Mouse (Mus musculus) lung, postnatal 0 days (tissue): ENCODE data around the gene Cc2d2a. TPM values are rescaled to one million over a fixed set of nuclear protein-coding genes. Genes with fewer than 3 reads are reported as not detected.

Source experiments
- ATAC-seq: fragments of 200-750 bp; cut with Nextera tagmentation; 2 replicates; pipeline ENCODE4 v1.8.0; 2017; ENCODE audit warnings: moderate library complexity
- DNase-seq: peaks from one replicate; pipeline ENCODE4 v3.0.0-alpha.2; 2016; ENCODE audit warnings: low spot score
- H3K27ac ChIP-seq: fragments of 300-500 bp; sonication (generic); 2 replicates; pipeline ENCODE4 v1.5.1; 2014; ENCODE audit warnings: antibody characterized with exemption, mild to moderate bottlenecking, low read length, mixed read lengths
- H3K27me3 ChIP-seq: fragments of 300-500 bp; sonication (generic); replicated peaks from 2 replicates; pipeline ENCODE4 v1.6.1; 2014; ENCODE audit warnings: low read length, mixed read lengths; ENCODE audit not compliant: insufficient read depth
- H3K36me3 ChIP-seq: fragments of 300-500 bp; sonication (generic); 2 replicates; pipeline ENCODE4 v1.6.1; 2014; ENCODE audit warnings: low read length, mixed read lengths; ENCODE audit not compliant: insufficient read depth
- H3K4me1 ChIP-seq: fragments of 300-500 bp; sonication (generic); 2 replicates; pipeline ENCODE4 v1.6.1; 2014; ENCODE audit warnings: antibody characterized with exemption, low read depth, low read length, mixed read lengths; ENCODE audit not compliant: insufficient read depth
- H3K4me2 ChIP-seq: fragments of 300-500 bp; sonication (generic); replicated peaks from 2 replicates; pipeline ENCODE4 v1.6.1; 2014; ENCODE audit warnings: low read depth, mild to moderate bottlenecking, low read length, moderate library complexity, mixed read lengths
- H3K4me3 ChIP-seq: fragments of 300-500 bp; sonication (generic); 2 replicates; pipeline ENCODE4 v1.5.1; 2014; ENCODE audit warnings: low read depth, low read length
- H3K9ac ChIP-seq: fragments of 300-500 bp; sonication (generic); replicated peaks from 2 replicates; pipeline ENCODE4 v1.6.1; 2014; ENCODE audit warnings: low read depth, mild to moderate bottlenecking
- H3K9me3 ChIP-seq: fragments of 300-500 bp; sonication (generic); 2 replicates; pipeline ENCODE4 v1.6.1; 2016; ENCODE audit warnings: low read length, mixed read lengths
- CTCF ChIP-seq: IDR thresholded peaks from 2 replicates; pipeline ENCODE4 v1.5.1; 2016; ENCODE audit warnings: antibody characterized with exemption, mild to moderate bottlenecking
- EP300 ChIP-seq: IDR thresholded peaks from 2 replicates; pipeline ENCODE4 v1.6.1; 2016; ENCODE audit warnings: antibody characterized with exemption, mild to moderate bottlenecking, control low read depth
- WGBS: fragments of 180-500 bp; shearing (Covaris S2); extraction: QIAGEN DNeasy Blood & Tissue Kit; methylation state at CpG from one replicate; pipeline ENCODE4 v1.1.7; 2014; 5-methylcytosine and 5-hydroxymethylcytosine counted together
- polyA plus RNA-seq: library from polyadenylated mRNA; unstranded; fragments of >200 nt; fragmentation: Nextera tagmentation; extraction: Ambion mirVana; gene quantifications from 2 replicates; pipeline ENCODE4 v1.2.1, GENCODE M21; 2015

The Cc2d2a gene
- polyA plus RNA-seq, 1 experiment from 2014 or later = 7.7 TPM

DNA sequence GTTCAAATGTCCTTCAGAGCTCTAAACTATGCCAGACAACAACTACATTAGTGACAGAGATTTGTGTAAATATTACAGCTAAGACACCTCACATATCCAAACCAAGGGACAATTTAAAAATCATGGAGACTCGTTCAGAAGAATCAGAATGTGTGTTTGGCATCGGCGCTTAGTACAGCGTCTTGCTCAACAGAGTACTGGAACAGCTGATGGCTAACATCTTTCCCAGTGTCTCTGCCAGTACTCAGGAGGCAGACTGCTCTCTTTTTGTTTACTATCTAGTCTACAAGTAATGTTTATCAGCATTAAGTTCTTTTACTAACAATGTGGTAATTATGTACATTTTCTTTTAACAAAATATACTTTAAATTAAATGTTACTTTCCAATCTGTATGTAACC, 85.9 kb downstream of the Cc2d2a start:
- TF ChIP-seq CTCF (no peak), EP300 (no peak)
- ATAC-seq = peak; percentile 50; the same call in 1 of the 2 replicates

DNA sequence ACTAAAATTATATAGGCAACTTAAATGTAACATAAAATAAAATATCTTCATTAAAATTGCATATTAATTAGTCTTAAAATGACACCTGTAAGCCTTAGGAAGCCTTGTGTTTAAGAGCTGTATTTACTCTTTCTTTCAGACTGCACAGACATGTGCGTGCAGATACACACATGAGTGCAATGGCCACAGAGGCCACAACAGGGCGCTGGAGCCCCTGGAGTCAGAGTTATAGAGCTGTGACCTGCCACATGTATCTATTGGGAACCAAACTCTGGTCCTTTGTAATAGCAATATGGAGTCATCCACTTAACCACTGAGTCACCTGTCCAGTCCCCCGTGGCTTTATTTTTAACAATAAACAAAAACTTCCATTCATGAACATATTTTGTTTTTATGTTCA, 86.9 kb downstream of the Cc2d2a start:
- 76% methylated on average over 3 of the region's 3 CpGs for WGBS
- ATAC-seq = no peak
- TF ChIP-seq EP300 (no peak), CTCF (peak; percentile 31)
- Histone ChIP-seq H3K4me2 (no peak overlapping the region), H3K36me3 (no peaks in the 10 kb centered on the region), H3K27me3 (no peaks in the 10 kb centered on the region), H3K4me3 (no peak overlapping the region), H3K27ac (no peak overlapping the region), H3K9me3 (no peaks in the 10 kb centered on the region), H3K9ac (no peak overlapping the region), H3K4me1 (no peaks in the 10 kb centered on the region)
- peak; percentile 4 for DNase-seq

More for the DNA sequence above, 85.9 kb downstream of the Cc2d2a start:
- H3K4me2 ChIP-seq = no peak overlapping the region
- H3K4me1 ChIP-seq = no peaks in the 10 kb centered on the region
- no peak overlapping the region for H3K9ac ChIP-seq
- no peak overlapping the region for H3K4me3 ChIP-seq
- no peak overlapping the region for H3K27ac ChIP-seq
- peak; percentile 49 for DNase-seq
- no peaks in the 10 kb centered on the region for H3K27me3 ChIP-seq
- 52% methylated on average over 4 of the region's 4 CpGs for WGBS
- no peaks in the 10 kb centered on the region for H3K36me3 ChIP-seq
- no peaks in the 10 kb centered on the region for H3K9me3 ChIP-seq

DNA sequence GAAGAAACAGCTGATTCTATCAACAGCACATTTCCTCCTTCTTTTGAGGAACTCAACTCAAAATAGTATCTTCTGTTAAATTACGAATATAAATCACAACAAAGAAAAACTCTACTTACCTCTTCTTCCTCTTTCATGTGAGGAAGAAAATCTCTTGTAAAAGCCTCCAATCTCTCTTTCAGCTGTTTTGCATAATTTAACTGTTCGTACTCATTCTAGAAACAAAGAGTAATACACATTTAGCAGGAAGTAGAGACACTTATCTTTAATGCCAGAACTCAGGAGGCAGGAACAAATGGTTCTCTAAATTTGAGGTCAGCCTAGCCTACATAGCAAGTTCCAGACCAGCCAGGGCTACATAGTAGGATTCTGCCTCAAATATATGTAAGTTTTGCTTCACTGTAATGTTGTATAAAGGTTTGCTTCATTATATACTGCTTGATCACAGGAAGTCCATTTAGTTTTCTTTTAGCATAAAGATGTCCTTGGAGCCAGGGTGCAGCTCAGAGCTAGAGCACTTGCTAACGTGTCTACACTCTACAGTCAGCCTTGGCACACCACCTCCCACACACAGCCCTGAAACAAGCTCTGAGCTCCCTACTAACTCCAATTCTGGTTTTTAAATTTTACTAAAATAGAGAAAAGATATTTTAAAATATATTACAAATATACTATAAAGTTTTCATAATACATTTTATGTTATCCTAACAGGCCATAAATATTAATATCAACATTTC, 108.6 kb downstream of the Cc2d2a start:
- ATAC-seq (no peak), DNase-seq (no peak)
- no peak for TF ChIP-seq CTCF
- no peak for TF ChIP-seq EP300
- no peaks in the 10 kb centered on the region for H3K4me1 ChIP-seq
- no peaks in the 10 kb centered on the region for H3K9me3 ChIP-seq
- H3K27ac ChIP-seq = no peak overlapping the region
- peaks cover 1% of the 10 kb centered on the region; the same call in 1 of the 2 replicates for H3K36me3 ChIP-seq
- H3K9ac ChIP-seq = no peak overlapping the region
- no peaks in the 10 kb centered on the region for H3K27me3 ChIP-seq
- no peak overlapping the region for H3K4me3 ChIP-seq
- no peak overlapping the region for H3K4me2 ChIP-seq
- 67% methylated on average over 3 of the region's 3 CpGs for WGBS

DNA sequence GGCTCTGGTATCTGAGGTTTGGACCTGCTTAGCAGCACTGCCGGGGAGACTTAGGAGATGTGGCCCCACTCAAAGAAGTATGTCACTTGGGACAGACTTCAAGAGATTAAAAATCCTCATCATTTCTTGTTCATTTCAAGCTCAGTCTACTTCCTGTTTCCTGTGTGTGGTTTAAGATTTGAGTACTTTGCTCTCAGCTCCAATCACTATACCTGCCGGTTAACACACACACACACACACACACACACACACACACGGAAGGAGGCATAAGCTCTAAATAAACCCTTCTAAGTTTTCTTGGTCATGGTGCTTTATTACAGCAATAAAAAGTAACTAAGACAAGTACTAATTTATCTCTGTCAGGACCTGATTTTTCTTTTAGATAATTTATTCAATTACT, 109.4 kb downstream of the Cc2d2a start:
- Histone ChIP-seq H3K27me3 (no peaks in the 10 kb centered on the region), H3K9me3 (no peaks in the 10 kb centered on the region), H3K4me2 (no peak overlapping the region), H3K36me3 (no peaks in the 10 kb centered on the region; the same call in 1 of the 2 replicates), H3K9ac (no peak overlapping the region), H3K4me1 (no peaks in the 10 kb centered on the region; the same call in 1 of the 2 replicates), H3K4me3 (no peak overlapping the region), H3K27ac (no peak overlapping the region)
- WGBS = 77% methylated on average over 3 of the region's 3 CpGs
- TF ChIP-seq EP300 (no peak), CTCF (no peak)
- ATAC-seq (no peak), DNase-seq (no peak)

GRCm38 (mm10) chr5:43776407-43776806, 114.3 kb downstream of the Cc2d2a start:
- H3K4me3 ChIP-seq = no peak overlapping the region
- DNase-seq = peak; percentile 48
- H3K4me2 ChIP-seq = no peak overlapping the region
- no peak overlapping the region for H3K9ac ChIP-seq
- peak; percentile 48 for ATAC-seq
- TF ChIP-seq CTCF (no peak), EP300 (no peak)
- H3K9me3 ChIP-seq = no peaks in the 10 kb centered on the region
- H3K4me1 ChIP-seq = peaks cover 8% of the 10 kb centered on the region; the same call in 1 of the 2 replicates
- H3K27ac ChIP-seq = peak overlapping the region; percentile 43; the same call in 1 of the 2 replicates
- H3K36me3 ChIP-seq = no peaks in the 10 kb centered on the region
- no peaks in the 10 kb centered on the region for H3K27me3 ChIP-seq

- H3K36me3 ChIP-seq = no peaks in the 10 kb centered on the region
- DNase-seq (no peak), ATAC-seq (no peak)
- peaks cover 8% of the 10 kb centered on the region; the same call in 1 of the 2 replicates for H3K4me1 ChIP-seq
- WGBS = 24% methylated on average over 1 of the region's 1 CpGs
- H3K9me3 ChIP-seq = no peaks in the 10 kb centered on the region
- H3K27ac ChIP-seq = no peak overlapping the region
- TF ChIP-seq EP300 = no peak
- no peak for TF ChIP-seq CTCF
- no peaks in the 10 kb centered on the region for H3K27me3 ChIP-seq
- H3K9ac ChIP-seq = no peak overlapping the region
- H3K4me2 ChIP-seq = no peak overlapping the region
- H3K4me3 ChIP-seq = no peak overlapping the region
Measured at GRCm38 (mm10) chr5:43776993-43777392, 114.8 kb downstream of the Cc2d2a start.
